Mouse (Mus musculus) left cerebral cortex, postnatal 10 days (tissue): Measurements from ENCODE around the gene Sertad3. TPM values are rescaled to one million over a fixed set of nuclear protein-coding genes. Genes with fewer than 3 reads are reported as not detected.

Source experiments
- DNase-seq, 2 experiments: peaks; one replicate each; pipeline ENCODE4 v3.0.0; 2021 to 2022; ENCODE audit warnings: low spot score in 2 of 2, mixed read lengths in 1 of 2; ENCODE audit errors: extremely low spot score in 1 of 2
- intact Hi-C: fragments of 180-260 bp; cut with DNase I; formaldehyde crosslinking; loops from one replicate; pipeline ENCODE4 v1.15.1; 2025
- total RNA-seq, 2 experiments: library from RNA; stranded (reverse); gene quantifications; 2 replicates each; pipeline ENCODE4 v1.2.3; 2021

The Sertad3 gene
- total RNA-seq, result 1 to 10 TPM; 2.5 to 3.2 TPM

- intact Hi-C loops, result loop anchor here (5.0 kb wide), 1 partner anchor 119 kb away; the partner anchor contains the start of gene Akt2
Observed at GRCm38 (mm10) chr7:27473156-27473834, at the start of gene Sertad3. TSS of gene Sertad3 (plus strand) at chr7:27473768.

GRCm38 (mm10) chr7:27427387-27427786 is 46.2 kb upstream of the Sertad3 start:
- intact Hi-C loops, result no loop called here
- DNase-seq, result no peak

More at GRCm38 (mm10) chr7:27473156-27473834, at the start of gene Sertad3:
- peak; percentile 98 to 100 for DNase-seq

- intact Hi-C loops, result no loop called here
- DNase-seq, result no peak
Observed at GRCm38 (mm10) chr7:27428002-27428401, 45.6 kb upstream of the Sertad3 start.

GRCm38 (mm10) chr7:27429135-27429534 is 44.4 kb upstream of the Sertad3 start:
- DNase-seq, result no peak
- intact Hi-C loops, result no loop called here

- no peak for DNase-seq
- intact Hi-C loops, result no loop called here
Observed at GRCm38 (mm10) chr7:27433349-27433748, 40.2 kb upstream of the Sertad3 start.

GRCm38 (mm10) chr7:27433794-27434193 is 39.8 kb upstream of the Sertad3 start:
- DNase-seq, result no peak
- intact Hi-C loops, result no loop called here

GRCm38 (mm10) chr7:27437544-27437943 is 36.0 kb upstream of the Sertad3 start:
- DNase-seq, result no peak
- intact Hi-C loops, result no loop called here

GRCm38 (mm10) chr7:27440014-27440413 is 33.6 kb upstream of the Sertad3 start:
- DNase-seq, result no peak
- intact Hi-C loops, result no loop called here

DNA sequence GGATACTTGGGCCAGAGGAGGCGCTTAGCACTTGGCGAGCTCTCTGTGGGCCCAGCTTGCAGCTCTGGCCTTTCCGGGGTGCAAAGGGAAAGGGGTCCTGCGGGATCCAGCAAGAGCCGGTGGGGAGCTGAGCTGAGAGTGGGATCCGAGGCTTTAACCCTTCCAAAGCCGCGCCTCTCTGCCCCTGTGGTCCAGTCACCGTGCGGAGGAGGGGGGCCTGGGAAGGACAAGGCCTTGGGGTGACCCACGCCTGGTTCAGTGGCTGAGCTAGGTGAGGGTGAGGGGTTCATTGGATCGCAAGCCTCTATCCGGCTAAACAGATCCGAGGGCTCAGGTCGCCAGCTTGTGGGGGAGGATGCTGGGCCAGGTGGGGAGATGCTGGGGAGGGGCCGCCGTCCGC is 27.5 kb upstream of the Sertad3 start:
- DNase-seq, result peak; percentile 28 to 53
- intact Hi-C loops, result no loop called here

DNA sequence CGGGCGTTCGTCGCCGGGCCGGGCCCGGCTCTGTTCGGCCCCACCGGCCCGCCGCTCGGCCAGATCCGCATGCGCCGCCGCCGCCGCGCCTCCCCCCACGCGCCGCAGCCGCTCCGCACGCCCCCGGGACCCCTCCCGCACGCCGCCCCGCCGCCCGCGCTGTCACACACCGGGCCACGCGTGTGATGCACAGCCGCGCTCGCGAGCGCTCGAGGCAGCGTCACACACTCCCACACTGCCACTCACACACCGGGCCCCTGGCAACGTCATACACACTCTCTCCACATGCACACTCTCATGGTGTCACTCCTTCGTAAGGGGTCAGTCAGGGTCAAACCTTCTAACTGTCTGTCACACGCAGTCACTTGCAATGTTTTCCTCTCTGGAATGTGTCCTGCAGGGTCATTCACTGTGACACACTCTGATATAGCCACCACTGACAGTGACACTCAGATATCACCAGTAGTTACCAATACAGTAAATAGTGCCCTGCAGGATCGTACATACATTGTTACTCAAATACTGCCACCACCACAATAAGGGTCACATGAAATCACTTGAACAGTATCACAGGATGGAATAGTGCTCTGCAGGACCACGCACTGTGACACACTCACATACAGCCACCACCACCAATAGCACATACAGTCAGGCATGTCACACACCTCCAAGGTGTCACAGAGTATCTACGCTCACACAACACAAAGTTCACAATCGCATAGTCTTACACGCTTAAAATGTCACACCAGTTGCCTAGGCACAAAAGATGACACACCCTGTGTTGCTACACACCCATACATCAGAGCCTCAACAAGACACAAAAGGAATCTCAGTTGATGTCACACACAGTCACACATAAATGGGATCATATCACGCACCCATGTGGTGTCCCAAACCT is 26.8 kb upstream of the Sertad3 start:
- DNase-seq, result peak; percentile 65 to 86
- intact Hi-C loops, result no loop called here

DNA sequence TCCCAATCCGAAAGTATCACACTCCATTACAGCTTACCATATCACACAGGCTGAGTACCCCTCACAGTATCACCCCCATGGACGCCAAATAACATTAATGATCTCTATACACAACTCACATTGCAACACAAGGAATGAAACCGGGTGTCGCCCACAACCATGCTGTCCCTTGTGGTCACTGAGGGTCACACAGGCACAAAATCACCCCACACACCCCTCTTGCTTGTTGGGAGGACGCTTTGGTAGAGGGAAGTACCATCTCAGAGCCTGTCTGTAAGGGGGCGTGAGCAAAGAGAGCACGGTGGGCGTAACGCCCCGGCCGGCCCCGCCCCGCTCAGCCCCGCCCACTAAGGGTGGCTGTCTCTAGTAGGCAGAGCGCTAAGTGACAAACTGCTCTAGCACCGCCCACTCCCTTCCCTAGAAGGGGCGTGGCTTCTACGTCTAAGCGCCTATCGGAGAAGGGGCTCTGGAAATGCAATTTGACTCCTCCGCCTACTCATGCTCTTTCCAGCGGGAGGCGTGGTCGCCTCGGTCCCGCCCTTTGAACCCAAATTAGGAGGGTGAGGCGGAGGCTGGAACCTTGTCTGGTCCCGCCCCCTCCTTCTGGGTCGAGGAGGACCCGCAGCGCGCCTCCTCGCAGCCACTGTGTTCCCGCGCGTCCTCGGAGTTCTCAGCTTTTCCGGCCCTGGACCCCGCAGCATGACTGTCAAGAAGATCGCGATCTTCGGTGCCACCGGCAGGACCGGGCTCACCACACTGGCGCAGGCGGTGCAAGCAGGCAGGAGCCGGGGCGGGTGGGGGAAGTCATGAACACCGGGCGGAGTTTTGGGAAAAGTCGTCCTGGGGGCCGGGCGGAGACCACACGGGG is 25.9 kb upstream of the Sertad3 start, which contains the start of the genes Sptbn4 and Blvrb:
TSS of gene Sptbn4 (minus strand) at position 268 of the 868 bp plus-strand sequence.
TSS of gene Blvrb (plus strand) at position 560 of the 868 bp plus-strand sequence.
- intact Hi-C loops, result no loop called here
- DNase-seq, result peak; percentile 98 to 99

- peak in 1 of 2 experiments; percentile 64 for DNase-seq
- intact Hi-C loops, result no loop called here
Observed at GRCm38 (mm10) chr7:27448421-27449206, 25.0 kb upstream of the Sertad3 start.

GRCm38 (mm10) chr7:27449256-27449862 is 24.2 kb upstream of the Sertad3 start:
- peak; percentile 47 to 74 for DNase-seq
- intact Hi-C loops, result no loop called here

DNA sequence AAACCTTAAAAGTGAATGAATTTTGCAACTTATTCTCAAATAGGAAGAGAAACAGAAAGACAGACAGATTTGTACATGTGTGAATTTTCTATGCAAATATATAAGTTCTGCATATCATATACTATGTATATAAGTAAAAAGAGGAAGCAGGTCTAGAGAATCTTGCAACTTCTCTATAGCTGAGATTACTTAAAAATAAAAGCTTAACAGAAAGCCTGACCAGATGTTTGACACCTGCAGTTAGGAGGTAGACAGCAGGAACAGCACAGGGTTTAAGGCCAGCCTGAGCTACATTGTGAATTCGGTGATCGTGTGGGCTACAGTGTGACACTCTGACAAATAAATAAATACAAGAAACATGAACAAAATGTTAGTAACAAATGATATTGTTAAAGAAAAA is 22.2 kb upstream of the Sertad3 start:
- DNase-seq, result no peak
- intact Hi-C loops, result no loop called here

DNA sequence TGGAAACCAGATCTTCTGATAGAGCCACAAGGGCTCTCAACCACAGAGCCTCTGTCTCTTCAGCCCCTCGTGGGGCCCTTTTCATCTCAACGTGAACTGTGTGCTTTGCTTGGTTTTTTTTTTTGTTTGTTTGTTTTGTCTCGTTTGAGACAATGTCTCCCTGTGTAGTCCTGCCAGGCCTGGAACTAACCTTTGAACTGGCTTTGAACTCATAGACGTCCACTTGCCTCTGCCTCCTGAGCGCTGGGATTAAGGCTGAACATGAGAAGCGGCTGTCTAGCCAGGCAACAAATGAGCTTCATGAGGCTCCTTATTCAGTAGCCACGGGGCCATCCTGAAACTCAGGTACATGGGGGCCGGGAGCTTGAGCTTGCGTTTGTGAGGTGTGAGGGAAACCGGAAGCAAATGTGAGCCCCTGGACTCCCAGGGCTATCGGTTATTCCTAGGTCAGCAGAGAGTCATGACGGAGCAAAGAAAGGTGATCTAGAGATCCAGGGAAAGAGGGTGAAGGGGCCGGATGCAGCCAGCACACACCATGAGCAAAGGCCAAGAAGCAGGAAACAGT is 21.3 kb upstream of the Sertad3 start:
- DNase-seq, result no peak
- intact Hi-C loops, result no loop called here

DNA sequence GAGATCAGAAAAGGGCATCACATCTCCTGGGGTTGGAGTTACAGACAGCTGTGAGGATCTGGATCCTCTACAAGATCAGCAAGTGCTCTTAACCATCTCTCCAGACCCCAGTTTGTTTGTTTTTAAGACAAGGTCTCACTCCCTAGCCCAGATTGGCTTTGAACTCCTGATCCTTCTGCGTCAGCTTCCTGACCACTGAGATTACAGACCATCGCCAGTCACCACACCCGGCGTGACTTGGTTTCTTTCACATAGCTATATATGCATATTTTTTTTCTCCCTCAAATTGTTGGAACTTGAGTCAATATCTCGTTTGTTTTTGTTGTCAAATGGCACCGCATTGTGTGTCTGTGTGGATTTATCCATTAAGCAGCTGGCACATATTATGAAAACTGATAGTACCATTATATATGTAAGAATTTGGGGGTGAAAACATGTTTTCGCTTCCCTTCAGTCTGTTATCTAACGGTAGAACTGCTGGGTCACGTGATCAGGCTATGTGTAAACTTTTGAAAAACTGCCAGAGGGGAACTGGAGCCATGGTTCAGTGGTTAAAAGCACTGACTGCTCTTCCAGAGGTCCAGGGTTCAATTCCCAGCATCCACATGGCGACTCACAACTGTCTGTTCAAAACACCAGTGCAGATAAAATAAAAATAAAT is 19.0 kb upstream of the Sertad3 start:
- intact Hi-C loops, result no loop called here
- no peak for DNase-seq

DNA sequence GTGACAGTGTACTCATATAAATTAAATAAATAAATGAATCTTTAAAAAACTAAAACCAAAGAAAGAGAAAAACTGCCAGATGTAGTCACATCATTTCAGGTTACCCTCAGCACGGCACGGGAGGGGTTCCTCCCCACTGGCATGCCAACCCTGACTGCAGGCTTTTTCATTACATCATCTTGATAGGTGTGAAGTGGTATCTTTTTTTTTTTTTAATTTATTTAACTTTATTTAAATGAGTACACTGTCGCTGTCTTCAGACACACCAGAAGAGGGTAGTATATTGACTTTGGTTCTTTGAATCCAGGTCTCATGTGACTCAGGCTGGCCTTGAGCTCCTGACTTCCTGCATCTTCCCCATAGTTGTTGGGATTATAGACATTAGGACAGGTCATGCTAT is 18.3 kb upstream of the Sertad3 start:
- intact Hi-C loops, result no loop called here
- no peak for DNase-seq
